Mouse (Mus musculus) lung, embryonic 16.5 days (tissue): ENCODE results near the gene Actrt3. TPM values are rescaled to one million over a fixed set of nuclear protein-coding genes. Genes with fewer than 3 reads are reported as not detected.
"Not testable (repeated sequence)": the region's sequence is repeated elsewhere in the genome, so short reads cannot be mapped to it uniquely, and the experiment has no call there.

Experiments
- ATAC-seq: fragments of 200-750 bp; cut with Nextera tagmentation; 2 replicates; pipeline ENCODE4 v1.8.0; 2017; ENCODE audit warnings: low read depth, mild to moderate bottlenecking, moderate library complexity
- H3K27ac ChIP-seq: fragments of 300-500 bp; sonication (generic); 2 replicates; pipeline ENCODE4 v1.5.1; 2014; ENCODE audit warnings: mild to moderate bottlenecking, control low read depth, low read length
- H3K27me3 ChIP-seq: fragments of 300-500 bp; sonication (generic); 2 replicates; pipeline ENCODE4 v1.6.1; 2014; ENCODE audit warnings: low read depth, low read length, mixed read lengths; ENCODE audit not compliant: control insufficient read depth, insufficient read depth
- H3K36me3 ChIP-seq: fragments of 300-500 bp; sonication (generic); 2 replicates; pipeline ENCODE4 v1.6.1; 2014; ENCODE audit warnings: low read length; ENCODE audit not compliant: control insufficient read depth, insufficient read depth
- H3K4me1 ChIP-seq: fragments of 300-500 bp; sonication (generic); replicated peaks from 2 replicates; pipeline ENCODE4 v1.6.1; 2014; ENCODE audit warnings: low read length, mixed read lengths; ENCODE audit not compliant: control insufficient read depth, insufficient read depth
- H3K4me2 ChIP-seq: fragments of 300-500 bp; sonication (generic); 2 replicates; pipeline ENCODE4 v1.6.1; 2014; ENCODE audit warnings: low read depth, low read length, control low read depth
- H3K4me3 ChIP-seq: fragments of 300-500 bp; sonication (generic); 2 replicates; pipeline ENCODE4 v1.5.1; 2014; ENCODE audit warnings: mild to moderate bottlenecking, low read length, control low read depth
- H3K9ac ChIP-seq: fragments of 300-500 bp; sonication (generic); 2 replicates; pipeline ENCODE4 v1.6.1; 2014; ENCODE audit warnings: low read length, control low read depth
- H3K9me3 ChIP-seq: fragments of 300-500 bp; sonication (generic); 2 replicates; pipeline ENCODE4 v1.6.1; 2016; ENCODE audit warnings: low read length; ENCODE audit not compliant: control insufficient read depth
- whole genome bisulfite sequencing: fragments of 180-500 bp; shearing (Covaris S2); extraction: QIAGEN DNeasy Blood & Tissue Kit; methylation state at CpG from one replicate; pipeline ENCODE4 v1.1.7; 2014; 5-methylcytosine and 5-hydroxymethylcytosine counted together
- polyA plus RNA-seq: library from polyadenylated mRNA; unstranded; fragments of >200 nt; fragmentation: Nextera tagmentation; extraction: Ambion mirVana; gene quantifications from 2 replicates; pipeline ENCODE4 v1.2.1, GENCODE M21; 2015

Actrt3 gene
- polyA plus RNA-seq, 1 experiment from 2014 or later: not detected

DNA sequence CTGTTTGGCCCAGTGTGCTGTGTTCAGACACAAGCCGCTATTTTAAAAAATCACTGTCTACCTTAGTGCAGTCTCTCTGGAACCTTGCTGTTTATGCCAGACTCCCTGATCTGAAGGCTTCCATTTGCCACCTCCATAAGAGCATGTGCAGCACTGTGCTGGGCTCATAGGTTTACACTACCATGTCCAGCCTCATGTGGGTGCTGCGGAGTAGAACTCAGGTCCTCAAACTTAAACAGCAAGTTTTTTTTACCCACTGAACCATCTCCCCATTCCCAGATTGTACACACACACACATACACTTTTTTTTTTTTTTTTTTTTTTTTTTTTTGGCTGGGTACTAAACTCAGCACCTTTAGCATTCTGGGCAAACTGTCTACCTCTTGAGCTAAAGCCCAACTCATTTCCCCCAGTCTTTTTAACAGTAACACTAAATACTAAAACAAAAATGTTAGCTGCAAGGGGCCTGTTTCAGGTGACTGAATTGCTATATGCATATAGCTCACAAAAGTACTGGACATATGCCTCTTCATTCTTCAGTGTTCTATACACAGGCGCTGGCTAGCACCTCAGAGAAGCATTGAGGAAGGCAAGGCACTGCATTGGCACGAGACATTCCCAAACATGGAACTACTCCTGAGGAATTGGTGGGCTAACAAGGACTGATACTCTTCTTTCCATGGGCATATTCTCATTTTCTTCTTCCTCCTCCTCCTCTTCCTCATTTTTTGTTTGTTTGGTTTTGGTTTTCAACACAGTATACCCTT lies 5.8 kb downstream of the Actrt3 start:
- H3K4me1 ChIP-seq: peaks cover 2% of the 10 kb centered on the region; the same call in 1 of the 2 replicates
- H3K4me3 ChIP-seq: no peak overlapping the region
- H3K27me3 ChIP-seq: peaks cover 3% of the 10 kb centered on the region; the same call in 1 of the 2 replicates
- no peak overlapping the region for H3K4me2 ChIP-seq
- WGBS: 74% methylated on average over 4 of the region's 4 CpGs
- no peaks in the 10 kb centered on the region for H3K9me3 ChIP-seq
- H3K36me3 ChIP-seq: no peaks in the 10 kb centered on the region
- 0 out of 2 replicates have a peak, but pooled peaks have one; percentile 35 for ATAC-seq
- no peak overlapping the region for H3K27ac ChIP-seq
- no peak overlapping the region for H3K9ac ChIP-seq

DNA sequence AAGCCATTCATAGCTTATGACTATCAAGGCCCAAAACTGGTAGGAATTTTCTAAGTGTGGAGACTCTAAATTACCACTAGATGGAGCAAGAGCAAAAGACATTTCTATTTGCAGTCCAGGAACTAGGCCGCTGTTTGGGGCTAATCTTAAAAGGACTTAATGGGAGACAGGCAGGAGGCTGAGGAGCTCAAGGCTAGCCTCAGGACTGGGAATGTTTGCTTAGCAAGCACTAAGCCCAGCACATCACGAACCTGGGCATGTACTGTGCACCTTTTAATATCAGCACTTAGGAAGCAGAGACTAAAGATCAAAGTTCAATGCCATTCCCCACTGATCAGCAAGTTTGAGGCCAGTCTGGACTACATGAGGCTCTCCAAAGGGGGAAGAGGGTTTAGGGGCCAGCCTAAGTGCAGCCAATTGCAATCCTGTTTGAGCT lies 7.3 kb downstream of the Actrt3 start:
- no peak overlapping the region for H3K27ac ChIP-seq
- peak; percentile 63 for ATAC-seq
- no peak overlapping the region for H3K4me3 ChIP-seq
- no peaks in the 10 kb centered on the region for H3K9me3 ChIP-seq
- no peaks in the 10 kb centered on the region for H3K27me3 ChIP-seq
- H3K36me3 ChIP-seq: no peaks in the 10 kb centered on the region
- no peak overlapping the region for H3K9ac ChIP-seq
- peaks cover 2% of the 10 kb centered on the region; the same call in 1 of the 2 replicates for H3K4me1 ChIP-seq
- no peak overlapping the region for H3K4me2 ChIP-seq
- WGBS: 0% methylated on average over 2 of the region's 2 CpGs

DNA sequence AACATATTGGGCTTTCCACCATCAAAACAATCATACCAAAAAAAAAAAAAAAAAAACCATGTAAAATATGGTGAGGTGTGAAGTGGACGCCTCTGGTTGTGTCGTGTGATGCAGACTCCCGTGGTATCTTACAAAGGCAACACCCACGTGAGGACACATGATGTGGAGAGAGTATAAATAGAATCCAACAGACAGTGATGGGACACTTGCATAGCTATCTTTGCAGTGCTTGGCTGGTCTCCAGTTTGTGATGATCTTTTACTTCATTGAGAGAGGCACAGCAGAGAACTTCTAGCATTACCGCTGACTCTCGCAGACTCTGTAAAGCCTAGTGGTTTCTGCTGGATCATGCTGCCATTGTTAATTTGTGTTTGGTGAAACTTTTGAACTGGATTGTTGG lies 10.9 kb downstream of the Actrt3 start:
- no peak overlapping the region for H3K9ac ChIP-seq
- H3K4me1 ChIP-seq: no peaks in the 10 kb centered on the region
- no peak overlapping the region for H3K4me3 ChIP-seq
- no peaks in the 10 kb centered on the region for H3K36me3 ChIP-seq
- WGBS: 69% methylated on average over 6 of the region's 6 CpGs
- H3K4me2 ChIP-seq: no peak overlapping the region
- H3K27me3 ChIP-seq: no peaks in the 10 kb centered on the region
- no peak for ATAC-seq
- H3K27ac ChIP-seq: no peak overlapping the region
- H3K9me3 ChIP-seq: no peaks in the 10 kb centered on the region

DNA sequence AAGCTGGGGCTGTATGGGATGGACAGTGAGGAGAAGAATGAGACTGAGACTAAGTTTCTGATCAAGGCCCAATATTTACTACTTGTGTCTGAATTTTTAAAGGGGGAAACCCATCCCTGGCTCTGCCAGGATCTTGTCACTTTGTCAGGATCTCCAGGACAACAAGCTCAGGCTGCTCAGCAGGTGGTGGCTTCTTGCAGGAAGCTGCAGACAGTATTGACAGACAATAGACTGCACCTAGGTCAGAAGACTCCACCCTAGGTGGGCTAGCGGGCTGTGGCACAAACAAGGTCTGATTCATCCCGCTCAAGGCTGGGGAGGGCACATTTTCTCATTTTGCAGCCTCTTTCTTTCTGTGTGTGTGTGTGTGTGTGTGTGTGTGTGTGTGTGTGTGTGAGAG lies 26.2 kb downstream of the Actrt3 start:
- Histone ChIP-seq H3K4me3 (no peak overlapping the region), H3K9me3 (no peaks in the 10 kb centered on the region), H3K4me1 (no peaks in the 10 kb centered on the region), H3K36me3 (no peaks in the 10 kb centered on the region), H3K4me2 (no peak overlapping the region), H3K27me3 (no peaks in the 10 kb centered on the region), H3K27ac (no peak overlapping the region), H3K9ac (no peak overlapping the region)
- ATAC-seq: no peak
- WGBS: 21% methylated on average over 2 of the region's 2 CpGs

DNA sequence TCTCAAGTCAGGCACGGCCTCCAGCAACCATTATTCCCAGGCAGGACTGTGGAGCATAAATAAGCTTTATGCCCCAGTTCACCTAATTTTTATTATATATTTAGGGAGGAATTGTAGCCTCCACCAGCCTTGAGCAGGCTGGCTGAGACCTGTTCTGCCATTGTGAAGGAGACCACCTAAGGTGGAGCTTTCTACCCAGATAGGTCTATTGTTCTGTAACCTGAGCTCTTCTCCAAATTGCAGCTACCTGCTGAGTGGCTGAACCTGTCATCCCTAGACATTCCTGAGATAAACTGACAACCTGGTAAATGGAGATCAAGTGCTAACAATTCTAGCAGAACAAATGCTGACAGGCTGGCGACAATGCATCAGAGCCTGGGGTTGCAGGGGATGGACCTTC lies 33.4 kb downstream of the Actrt3 start:
- not testable (repeated sequence) for H3K27me3 ChIP-seq, H3K4me3 ChIP-seq, H3K36me3 ChIP-seq, H3K9ac ChIP-seq, H3K9me3 ChIP-seq, H3K4me1 ChIP-seq, H3K4me2 ChIP-seq, H3K27ac ChIP-seq, ATAC-seq
- WGBS: 57% methylated on average over 1 of the region's 2 CpGs

DNA sequence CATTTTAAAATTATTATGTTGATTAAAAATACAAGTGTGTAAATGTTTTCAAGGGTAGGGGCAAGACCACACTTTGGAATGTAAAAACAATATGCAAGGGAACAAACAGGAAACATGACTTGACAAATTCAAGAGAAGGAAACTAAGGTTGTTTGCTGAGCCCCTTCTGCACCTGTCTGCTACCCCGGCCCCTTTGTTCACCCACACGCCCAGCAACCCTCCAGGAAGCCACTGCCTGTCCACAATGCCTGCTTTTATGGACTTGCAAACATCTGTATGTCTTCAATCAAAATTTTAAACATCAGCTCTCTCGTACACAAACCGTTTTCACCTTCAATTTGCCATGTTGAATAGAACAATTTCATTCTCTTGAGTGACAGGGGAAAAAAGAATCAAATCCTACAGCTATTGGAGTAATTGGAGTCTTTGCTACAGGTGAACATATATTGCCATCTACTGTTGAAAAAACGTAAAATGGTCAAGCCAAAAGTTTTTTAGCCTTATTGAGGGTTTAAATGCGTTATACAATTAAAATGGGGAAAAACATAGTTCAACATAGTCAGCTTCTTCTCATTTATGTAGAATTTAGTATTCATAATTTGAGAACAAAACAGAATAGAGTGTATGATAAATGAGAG lies 38.9 kb downstream of the Actrt3 start:
- no peaks in the 10 kb centered on the region for H3K4me1 ChIP-seq
- no peak overlapping the region for H3K9ac ChIP-seq
- no peak overlapping the region for H3K4me2 ChIP-seq
- no peaks in the 10 kb centered on the region for H3K36me3 ChIP-seq
- H3K27ac ChIP-seq: no peak overlapping the region
- H3K27me3 ChIP-seq: no peaks in the 10 kb centered on the region
- no peaks in the 10 kb centered on the region for H3K9me3 ChIP-seq
- no peak for ATAC-seq
- 38% methylated on average over 6 of the region's 6 CpGs for WGBS
- H3K4me3 ChIP-seq: no peak overlapping the region

DNA sequence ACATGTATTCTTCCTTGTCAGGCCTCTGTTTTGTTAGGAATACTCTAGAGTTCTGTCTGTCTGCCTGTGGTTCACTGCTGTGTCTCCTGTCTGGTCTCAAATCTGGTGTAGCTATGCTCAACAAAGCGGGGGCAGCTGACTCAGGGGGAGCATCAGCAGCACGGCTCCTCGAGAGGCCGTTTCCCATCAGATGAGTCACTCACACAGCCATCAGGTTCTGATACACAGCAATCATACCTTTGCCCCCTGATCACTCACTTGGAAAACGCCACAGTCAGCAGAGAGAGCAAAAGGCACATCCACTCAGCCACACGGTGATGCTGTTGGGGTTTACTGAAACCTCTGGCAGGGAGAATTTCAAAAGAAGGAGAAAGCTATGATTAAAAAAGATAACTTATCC lies 46.0 kb downstream of the Actrt3 start:
- peaks cover 7% of the 10 kb centered on the region for H3K4me1 ChIP-seq
- no peaks in the 10 kb centered on the region for H3K36me3 ChIP-seq
- 70% methylated on average over 6 of the region's 6 CpGs for WGBS
- H3K4me3 ChIP-seq: no peak overlapping the region
- H3K9ac ChIP-seq: no peak overlapping the region
- H3K27ac ChIP-seq: no peak overlapping the region
- H3K9me3 ChIP-seq: no peaks in the 10 kb centered on the region
- ATAC-seq: no peak
- no peak overlapping the region for H3K4me2 ChIP-seq
- no peaks in the 10 kb centered on the region for H3K27me3 ChIP-seq

DNA sequence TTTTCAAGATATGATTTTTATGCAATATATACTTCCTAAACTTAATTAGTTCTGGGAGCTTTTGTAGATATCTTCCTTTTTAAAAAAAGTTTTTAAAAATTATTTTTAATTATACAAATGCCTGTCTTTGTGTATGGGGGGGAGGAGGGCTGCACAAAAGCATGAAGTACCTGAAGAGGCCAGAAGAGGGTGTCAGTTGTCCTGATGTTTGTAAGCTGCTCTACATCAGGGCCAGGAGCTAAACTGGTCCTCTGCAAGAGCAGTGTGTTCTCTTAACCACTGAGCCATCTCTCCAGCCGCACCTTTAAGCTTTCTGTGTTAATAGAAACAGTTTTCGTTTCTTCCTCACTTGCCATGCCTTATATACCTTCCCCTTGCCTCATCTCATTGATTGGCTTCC lies 49.5 kb downstream of the Actrt3 start:
- Histone ChIP-seq H3K27me3 (no peaks in the 10 kb centered on the region), H3K9ac (no peak overlapping the region), H3K27ac (no peak overlapping the region), H3K36me3 (no peaks in the 10 kb centered on the region), H3K4me1 (peaks cover 20% of the 10 kb centered on the region), H3K4me3 (no peak overlapping the region), H3K4me2 (no peak overlapping the region), H3K9me3 (no peaks in the 10 kb centered on the region)
- ATAC-seq: no peak
- 68% methylated on average over 2 of the region's 2 CpGs for WGBS

DNA sequence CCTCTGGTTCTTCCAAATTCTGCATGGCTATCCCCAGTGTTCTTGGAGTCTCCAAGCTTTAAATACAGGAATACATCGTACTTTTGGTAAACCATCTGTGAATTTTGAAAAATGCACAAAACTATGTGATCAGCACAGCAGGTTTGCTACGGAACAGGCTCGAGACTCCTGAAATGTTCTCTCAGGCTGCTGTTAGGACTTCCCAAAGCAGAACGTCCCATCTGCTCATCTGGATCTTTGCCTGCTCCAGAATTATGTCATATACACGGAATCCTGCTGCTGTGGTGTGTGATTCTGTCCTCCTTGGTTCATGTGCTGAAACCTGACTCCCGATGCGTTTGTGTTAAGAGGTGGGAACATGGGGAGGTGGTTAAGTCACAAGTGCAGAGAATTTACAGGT lies 50.8 kb downstream of the Actrt3 start:
- Histone ChIP-seq H3K9me3 (no peaks in the 10 kb centered on the region), H3K9ac (no peak overlapping the region), H3K4me1 (peaks cover 20% of the 10 kb centered on the region), H3K4me2 (no peak overlapping the region), H3K27me3 (no peaks in the 10 kb centered on the region), H3K27ac (no peak overlapping the region), H3K4me3 (no peak overlapping the region), H3K36me3 (no peaks in the 10 kb centered on the region)
- WGBS: 37% methylated on average over 7 of the region's 7 CpGs
- no peak for ATAC-seq
